Mouse (Mus musculus) MEL (cell line): Measurements from ENCODE around the gene Gm49450. TPM values are rescaled to one million over a fixed set of nuclear protein-coding genes. Genes with fewer than 3 reads are reported as not detected.

Experiments used
- DNase-seq: peaks from one replicate; pipeline ENCODE4 v3.0.0; 2011; ENCODE audit warnings: low read depth, low spot score
- H3K27ac ChIP-seq: 2 replicates; pipeline ENCODE4 v1.5.1; 2012; ENCODE audit warnings: low read depth, mild to moderate bottlenecking, control low read depth, low read length, moderate library complexity; ENCODE audit not compliant: control insufficient read depth
- H3K27me3 ChIP-seq, 2 experiments: fragments of 150-350 bp in 1 of 2; sonication (generic) in 1 of 2; 2 replicates each; pipeline ENCODE4 v1.6.1; 2012; ENCODE audit warnings: low read length in 2 of 2, mild to moderate bottlenecking in 2 of 2, improper control_type of control experiment in 1 of 2, moderate library complexity in 1 of 2; ENCODE audit not compliant: insufficient read depth in 2 of 2, control insufficient read depth in 1 of 2
- H3K36me3 ChIP-seq, 2 experiments: 2 replicates each; pipeline ENCODE4 v1.6.1; 2012 to 2014; ENCODE audit warnings: low read length in 2 of 2, improper control_type of control experiment in 1 of 2, inconsistent platforms in 1 of 2, mild to moderate bottlenecking in 1 of 2; ENCODE audit not compliant: insufficient read depth in 2 of 2, control insufficient read depth in 1 of 2
- H3K4me1 ChIP-seq, 2 experiments: fragments of 150-350 bp in 1 of 2; sonication (generic) in 1 of 2; 2 replicates each; pipeline ENCODE4 v1.6.1; 2012; ENCODE audit warnings: low read length in 2 of 2, improper control_type of control experiment in 1 of 2, mild to moderate bottlenecking in 1 of 2; ENCODE audit not compliant: insufficient read depth in 2 of 2, control insufficient read depth in 1 of 2
- H3K4me3 ChIP-seq, 2 experiments: fragments of 150-350 bp in 1 of 2; sonication (generic) in 1 of 2; 2 replicates each; pipeline ENCODE4 v1.5.1; 2012; ENCODE audit warnings: low read depth in 2 of 2, low read length in 2 of 2, mild to moderate bottlenecking in 2 of 2, moderate library complexity in 2 of 2, control low read depth in 1 of 2, improper control_type of control experiment in 1 of 2; ENCODE audit not compliant: control insufficient read depth in 1 of 2, insufficient read depth in 1 of 2
- H3K79me2 ChIP-seq: 2 replicates; pipeline ENCODE4 v1.6.1; 2012; ENCODE audit warnings: mild to moderate bottlenecking, low read length, moderate library complexity; ENCODE audit not compliant: control insufficient read depth, poor library complexity, insufficient read depth
- H3K9ac ChIP-seq: 2 replicates; pipeline ENCODE4 v1.6.1; 2012; ENCODE audit warnings: low read depth, mild to moderate bottlenecking, control low read depth, low read length, moderate library complexity; ENCODE audit not compliant: control insufficient read depth, poor library complexity, severe bottlenecking
- H3K9me3 ChIP-seq: fragments of 150-350 bp; sonication (generic); replicated peaks from 2 replicates; pipeline ENCODE4 v1.6.1; 2012; ENCODE audit warnings: mild to moderate bottlenecking, low read length, improper control_type of control experiment, moderate library complexity; ENCODE audit not compliant: insufficient read depth
- BHLHE40 ChIP-seq: IDR thresholded peaks from 2 replicates; pipeline ENCODE4 v1.6.1; 2012; ENCODE audit warnings: low read depth, mild to moderate bottlenecking, inconsistent platforms, low read length, improper control_type of control experiment, borderline replicate concordance
- CHD1 ChIP-seq: IDR thresholded peaks from 2 replicates; pipeline ENCODE4 v1.6.1; 2012; ENCODE audit warnings: low read depth, mild to moderate bottlenecking, inconsistent platforms, low read length, improper control_type of control experiment
- CHD2 ChIP-seq: IDR thresholded peaks from 2 replicates; pipeline ENCODE4 v1.6.1; 2011; ENCODE audit warnings: low read length, improper control_type of control experiment
- CTCF ChIP-seq, 3 experiments: IDR thresholded peaks in 2 of 3; conservative IDR thresholded peaks in 1 of 3; 2 replicates each; pipeline ENCODE4 v1.5.1; 2011 to 2012; ENCODE audit warnings: low read length in 3 of 3, low read depth in 2 of 3, mild to moderate bottlenecking in 2 of 3, improper control_type of control experiment in 1 of 3, inconsistent platforms in 1 of 3, mixed read lengths in 1 of 3, moderate library complexity in 1 of 3; ENCODE audit not compliant: control insufficient read depth in 1 of 3, insufficient read depth in 1 of 3, poor library complexity in 1 of 3, severe bottlenecking in 1 of 3
- E2F4 ChIP-seq: IDR thresholded peaks from 2 replicates; pipeline ENCODE4 v1.6.1; 2011; ENCODE audit warnings: low read depth, low read length, improper control_type of control experiment, borderline replicate concordance
- ELF1 ChIP-seq: IDR thresholded peaks from 2 replicates; pipeline ENCODE4 v1.6.1; 2014; ENCODE audit warnings: low read depth, mild to moderate bottlenecking, inconsistent platforms, low read length, improper control_type of control experiment, moderate library complexity
- EP300 ChIP-seq, 2 experiments: IDR thresholded peaks; 2 replicates each; pipeline ENCODE4 v1.6.1; 2011; ENCODE audit warnings: improper control_type of control experiment in 2 of 2, low read length in 2 of 2, low read depth in 1 of 2, mild to moderate bottlenecking in 1 of 2
- ETS1 ChIP-seq: IDR thresholded peaks from 2 replicates; pipeline ENCODE4 v1.6.1; 2012; ENCODE audit warnings: low read depth, mild to moderate bottlenecking, inconsistent platforms, low read length, improper control_type of control experiment, moderate library complexity
- GABPA ChIP-seq: IDR thresholded peaks from 2 replicates; pipeline ENCODE4 v1.6.1; 2012; ENCODE audit warnings: low read depth, mild to moderate bottlenecking, inconsistent platforms, low read length, improper control_type of control experiment, moderate library complexity
- GATA1 ChIP-seq: IDR thresholded peaks from 2 replicates; pipeline ENCODE4 v1.6.1; 2011; ENCODE audit warnings: low read depth, low read length, improper control_type of control experiment
- HCFC1 ChIP-seq: IDR thresholded peaks from 2 replicates; pipeline ENCODE4 v1.6.1; 2012; ENCODE audit warnings: low read depth, mild to moderate bottlenecking, inconsistent platforms, low read length, improper control_type of control experiment, moderate library complexity
- JUND ChIP-seq: IDR thresholded peaks from 2 replicates; pipeline ENCODE4 v1.6.1; 2011; ENCODE audit warnings: low read depth, mild to moderate bottlenecking, improper control_type of control experiment, low read length
- KAT2A ChIP-seq: conservative IDR thresholded peaks from 2 replicates; pipeline ENCODE4 v1.6.1; 2012; ENCODE audit warnings: low read depth, low read length, improper control_type of control experiment, inconsistent platforms
- MAFK ChIP-seq: IDR thresholded peaks from 2 replicates; pipeline ENCODE4 v1.6.1; 2011; ENCODE audit warnings: low read depth, mild to moderate bottlenecking, low read length, improper control_type of control experiment, borderline replicate concordance
- MAX ChIP-seq: IDR thresholded peaks from 2 replicates; pipeline ENCODE4 v1.6.1; 2011; ENCODE audit warnings: low read length, improper control_type of control experiment
- MAZ ChIP-seq: IDR thresholded peaks from 2 replicates; pipeline ENCODE4 v1.6.1; 2012; ENCODE audit warnings: low read depth, mild to moderate bottlenecking, inconsistent platforms, low read length, improper control_type of control experiment
- MXI1 ChIP-seq: IDR thresholded peaks from 2 replicates; pipeline ENCODE4 v1.6.1; 2011; ENCODE audit warnings: mild to moderate bottlenecking, low read depth, low read length, improper control_type of control experiment
- MYB ChIP-seq: IDR thresholded peaks from 2 replicates; pipeline ENCODE4 v1.6.1; 2011; ENCODE audit warnings: mild to moderate bottlenecking, low read depth, low read length, improper control_type of control experiment
- MYC ChIP-seq: IDR thresholded peaks from 2 replicates; pipeline ENCODE4 v1.6.1; 2011; ENCODE audit warnings: low read depth, mild to moderate bottlenecking, low read length, improper control_type of control experiment, moderate library complexity
- NELFE ChIP-seq: IDR thresholded peaks from 2 replicates; pipeline ENCODE4 v1.6.1; 2011; ENCODE audit warnings: low read depth, low read length, improper control_type of control experiment
- NRF1 ChIP-seq: IDR thresholded peaks from 2 replicates; pipeline ENCODE4 v1.6.1; 2014; ENCODE audit warnings: low read depth, mild to moderate bottlenecking, inconsistent platforms, low read length, improper control_type of control experiment, moderate library complexity; ENCODE audit not compliant: poor library complexity, insufficient read depth, severe bottlenecking
- POLR2A ChIP-seq, 2 experiments: IDR thresholded peaks; 2 replicates each; pipeline ENCODE4 v1.6.1; 2011 to 2012; ENCODE audit warnings: low read length in 2 of 2, mild to moderate bottlenecking in 2 of 2, control low read depth in 1 of 2, improper control_type of control experiment in 1 of 2, low read depth in 1 of 2, moderate library complexity in 1 of 2; ENCODE audit not compliant: control insufficient read depth in 1 of 2, insufficient read depth in 1 of 2, poor library complexity in 1 of 2
- POLR2AphosphoS2 ChIP-seq: IDR thresholded peaks from 2 replicates; pipeline ENCODE4 v1.6.1; 2011; ENCODE audit warnings: low read length, improper control_type of control experiment
- RAD21 ChIP-seq: IDR thresholded peaks from 2 replicates; pipeline ENCODE4 v1.6.1; 2011; ENCODE audit warnings: mild to moderate bottlenecking, low read depth, low read length, improper control_type of control experiment
- RCOR1 ChIP-seq: IDR thresholded peaks from 2 replicates; pipeline ENCODE4 v1.6.1; 2012; ENCODE audit warnings: low read depth, mild to moderate bottlenecking, inconsistent platforms, low read length, improper control_type of control experiment
- SIN3A ChIP-seq: IDR thresholded peaks from 2 replicates; pipeline ENCODE4 v1.6.1; 2012; ENCODE audit warnings: low read length, improper control_type of control experiment, inconsistent platforms
- SMC3 ChIP-seq: IDR thresholded peaks from 2 replicates; pipeline ENCODE4 v1.6.1; 2011; ENCODE audit warnings: low read depth, low read length, improper control_type of control experiment
- TAL1 ChIP-seq: IDR thresholded peaks from 2 replicates; pipeline ENCODE4 v1.6.1; 2012; ENCODE audit warnings: mild to moderate bottlenecking, inconsistent platforms, low read length, moderate library complexity, mixed read lengths
- TBP ChIP-seq: IDR thresholded peaks from 2 replicates; pipeline ENCODE4 v1.8.0; 2011; ENCODE audit warnings: low read depth, low read length, improper control_type of control experiment
- TCF12 ChIP-seq: IDR thresholded peaks from 2 replicates; pipeline ENCODE4 v1.6.1; 2014; ENCODE audit warnings: low read depth, mild to moderate bottlenecking, inconsistent platforms, low read length, improper control_type of control experiment, moderate library complexity
- UBTF ChIP-seq: IDR thresholded peaks from 2 replicates; pipeline ENCODE4 v1.6.1; 2012; ENCODE audit warnings: low read depth, mild to moderate bottlenecking, inconsistent platforms, low read length, improper control_type of control experiment, moderate library complexity, borderline replicate concordance; ENCODE audit not compliant: insufficient read depth
- USF1 ChIP-seq: IDR thresholded peaks from 2 replicates; pipeline ENCODE4 v1.6.1; 2014; ENCODE audit warnings: low read depth, mild to moderate bottlenecking, inconsistent platforms, low read length, improper control_type of control experiment, moderate library complexity
- USF2 ChIP-seq, 2 experiments: IDR thresholded peaks; 2 replicates each; pipeline ENCODE4 v1.6.1; 2011 to 2012; ENCODE audit warnings: improper control_type of control experiment in 2 of 2, low read length in 2 of 2, borderline replicate concordance in 1 of 2, inconsistent platforms in 1 of 2, low read depth in 1 of 2, mild to moderate bottlenecking in 1 of 2; ENCODE audit not compliant: insufficient read depth in 1 of 2
- ZC3H11A ChIP-seq: IDR thresholded peaks from 2 replicates; pipeline ENCODE4 v1.6.1; 2012; ENCODE audit warnings: low read depth, mild to moderate bottlenecking, inconsistent platforms, low read length, improper control_type of control experiment
- ZKSCAN1 ChIP-seq: IDR thresholded peaks from 2 replicates; pipeline ENCODE4 v1.6.1; 2012; ENCODE audit warnings: low read depth, mild to moderate bottlenecking, inconsistent platforms, low read length, improper control_type of control experiment, moderate library complexity
- ZMIZ1 ChIP-seq: IDR thresholded peaks from 2 replicates; pipeline ENCODE4 v1.6.1; 2012; ENCODE audit warnings: low read depth, mild to moderate bottlenecking, inconsistent platforms, low read length, improper control_type of control experiment, moderate library complexity
- ZNF384 ChIP-seq: IDR thresholded peaks from 2 replicates; pipeline ENCODE4 v1.6.1; 2012; ENCODE audit warnings: low read depth, mild to moderate bottlenecking, inconsistent platforms, low read length, improper control_type of control experiment
- polyA plus RNA-seq, 2 experiments: library from polyadenylated mRNA; stranded (reverse) in 1 of 2; unstranded in 1 of 2; fragments of >175 nt in 1 of 2; fragments of >200 nt in 1 of 2; gene quantifications; 2 replicates each; pipeline versions ENCODE4 v1.2.1 to v1.2.4; 2012; ENCODE audit warnings: low replicate concordance in 2 of 2, low read depth in 1 of 2; ENCODE audit not compliant: insufficient read length in 2 of 2, insufficient read depth in 1 of 2, missing spikeins in 1 of 2
- total RNA-seq: library from RNA; depleted of rRNA; stranded (reverse); fragments of 300-350 nt; gene quantifications from 2 replicates; pipeline ENCODE4 v1.2.3, GENCODE M21; 2012

The Gm49450 gene
- total and polyA plus RNA-seq, 3 experiments: not detected

DNA sequence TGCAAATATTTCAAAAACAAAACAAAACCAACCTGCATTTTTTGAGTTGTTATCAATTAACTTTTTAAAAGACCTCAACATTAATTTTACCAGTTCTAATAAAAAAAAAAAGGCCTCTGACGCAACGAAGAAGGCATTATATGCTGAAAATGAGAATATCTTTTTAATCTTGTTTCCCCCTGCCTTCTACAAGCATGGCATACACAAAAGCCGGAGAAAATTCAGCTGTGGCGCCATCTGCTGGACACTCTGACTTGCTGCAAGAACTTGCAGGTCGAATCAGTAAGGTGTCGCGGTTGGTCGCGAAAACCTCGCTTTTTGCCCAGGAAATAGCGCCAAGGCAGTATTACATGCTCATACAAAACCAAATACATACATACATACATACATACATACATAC, 40.5 kb upstream of the Gm49450 start:
- H3K9ac ChIP-seq: peak overlapping the region; percentile 84
- peak overlapping the region in 1 of 2 experiments; percentile 78; a peak in 3 of 4 replicates for H3K4me3 ChIP-seq
- peaks cover 11 to 23% of the 10 kb centered on the region in 2 experiments for H3K4me1 ChIP-seq
- H3K27ac ChIP-seq: peak overlapping the region; percentile 89
- no peaks in the 10 kb centered on the region for H3K9me3 ChIP-seq
- peaks cover 0 to 14% of the 10 kb centered on the region in 2 experiments; a peak in 2 of 4 replicates for H3K36me3 ChIP-seq
- peaks cover 3% of the 10 kb centered on the region; the same call in 1 of the 2 replicates for H3K79me2 ChIP-seq
- DNase-seq: peak; percentile 99
- no peaks in the 10 kb centered on the region for H3K27me3 ChIP-seq
- no peak for TF ChIP-seq ZMIZ1
- peak; percentile 42; the same call in 1 of the 2 replicates for TF ChIP-seq JUND
- no peak for TF ChIP-seq MYB
- TF ChIP-seq ELF1: no peak
- no peak; a peak in 1 of 4 replicates for TF ChIP-seq EP300 (IDR thresholded peaks at IDR 0.05; ENCODE audit: low read depth in 1 of 2, low read length in 2 of 2)
- TF ChIP-seq GATA1: peak; percentile 63
- TF ChIP-seq ZKSCAN1: no peak
- TF ChIP-seq KAT2A: no peak
- peak; percentile 90 to 99 (median 96) for TF ChIP-seq CTCF (IDR thresholded peaks at IDR 0.05 in 2 of 3, conservative IDR thresholded peaks at IDR 0.05 in 1 of 3; ENCODE audit: control insufficient read depth in 1 of 3, insufficient read depth in 1 of 3, low read depth in 2 of 3, low read length in 3 of 3, poor library complexity in 1 of 3, severe bottlenecking in 1 of 3)
- TF ChIP-seq CHD1: peak; percentile 95; the same call in 1 of the 2 replicates
- peak; percentile 54; the same call in 1 of the 2 replicates for TF ChIP-seq MAZ
- peak; percentile 94 for TF ChIP-seq MYC
- no peak for TF ChIP-seq MAFK
- TF ChIP-seq SIN3A: peak; percentile 85
- peak; percentile 94 for TF ChIP-seq SMC3
- peak; percentile 90 for TF ChIP-seq MXI1
- peak; percentile 83 for TF ChIP-seq ZC3H11A
- no peak; the same call in 1 of the 2 replicates for TF ChIP-seq BHLHE40
- peak; percentile 63 for TF ChIP-seq ETS1
- no peak for TF ChIP-seq E2F4
- no peak for TF ChIP-seq USF1
- TF ChIP-seq CHD2: no peak
- TF ChIP-seq USF2 (IDR thresholded peaks at IDR 0.05; ENCODE audit: borderline replicate concordance in 1 of 2, insufficient read depth in 1 of 2, low read depth in 1 of 2, low read length in 2 of 2): no peak
- TF ChIP-seq UBTF: no peak
- peak; percentile 85 for TF ChIP-seq RAD21
- TF ChIP-seq HCFC1: peak; percentile 57; the same call in 1 of the 2 replicates
- no peak for TF ChIP-seq POLR2AphosphoS2
- no peak for TF ChIP-seq POLR2A (IDR thresholded peaks at IDR 0.05; ENCODE audit: control insufficient read depth in 1 of 2, insufficient read depth in 1 of 2, low read depth in 1 of 2, low read length in 2 of 2, poor library complexity in 1 of 2)
- TF ChIP-seq MAX: peak; percentile 82
- peak; percentile 20; the same call in 1 of the 2 replicates for TF ChIP-seq NELFE
- no peak for TF ChIP-seq RCOR1
- no peak for TF ChIP-seq NRF1
- TF ChIP-seq ZNF384: peak; percentile 80
- peak; percentile 73 for TF ChIP-seq TBP
- no peak for TF ChIP-seq GABPA
- no peak for TF ChIP-seq TAL1
- 0 out of 2 replicates have a peak, but pooled peaks have one; percentile 24 for TF ChIP-seq TCF12
